Mouse (Mus musculus): ENCODE data around the gene Arhgef10l.

- TF ChIP-seq POLR2A (IDR thresholded peaks at IDR 0.05; ENCODE audit: insufficient read length, low read depth) (no peak), CEBPB (IDR thresholded peaks at IDR 0.05; ENCODE audit: insufficient read depth, poor library complexity, severe bottlenecking) (no peak), E2F4 (IDR thresholded peaks at IDR 0.05; ENCODE audit: insufficient read depth) (no peak), MAX (IDR thresholded peaks at IDR 0.05; ENCODE audit: low read depth) (no peak), USF1 (IDR thresholded peaks at IDR 0.05; ENCODE audit: low read depth) (no peak), MYOG (IDR thresholded peaks at IDR 0.05; ENCODE audit: control insufficient read depth in 1 of 3, insufficient read depth in 1 of 3, insufficient read length in 2 of 3, low read depth in 2 of 3) (peak in 2 of 3 experiments; percentile 64 to 87)
These were observed 103.2 kb downstream of the Arhgef10l start for GRCm38 (mm10) chr4:140562461-140563178.
